Mouse (Mus musculus) thymus, adult 2 months (tissue): ENCODE results near the gene Limk2.

Source experiments
- CTCF ChIP-seq: fragments of 200-500 bp; IDR thresholded peaks from 2 replicates; pipeline ENCODE4 v1.5.1; 2012; ENCODE audit warnings: mild to moderate bottlenecking, control low read depth, low read length, moderate library complexity, borderline replicate concordance; ENCODE audit not compliant: control insufficient read depth, poor library complexity, insufficient read depth; ENCODE audit errors: extremely low read depth
- POLR2A ChIP-seq: fragments of 200-500 bp; IDR thresholded peaks from 2 replicates; pipeline ENCODE4 v1.6.1; 2012; ENCODE audit warnings: mild to moderate bottlenecking, low read length, control low read depth, moderate library complexity; ENCODE audit not compliant: control insufficient read depth, poor library complexity, insufficient read depth; ENCODE audit errors: extremely low read depth

GRCm38 (mm10) chr11:3368983-3369382, 40.0 kb downstream of the Limk2 start:
- no peak for TF ChIP-seq CTCF
- TF ChIP-seq POLR2A, result no peak
